Mouse (Mus musculus) heart, embryonic 12.5 days (tissue): Measurements from ENCODE around the gene Spata5. TPM values are rescaled to one million over a fixed set of nuclear protein-coding genes. Genes with fewer than 3 reads are reported as not detected.
"Not testable (repeated sequence)": the region's sequence is repeated elsewhere in the genome, so short reads cannot be mapped to it uniquely, and the experiment has no call there.

Experiments
- ATAC-seq: fragments of 200-750 bp; cut with Nextera tagmentation; 2 replicates; pipeline ENCODE4 v1.8.0; 2017; ENCODE audit warnings: moderate TSS enrichment, moderate library complexity; ENCODE audit not compliant: insufficient number of reproducible peaks, low FRiP score
- H3K27ac ChIP-seq: fragments of 300-500 bp; sonication (generic); 2 replicates; pipeline ENCODE4 v1.5.1; 2016; ENCODE audit warnings: mild to moderate bottlenecking, moderate library complexity; ENCODE audit not compliant: poor library complexity, severe bottlenecking
- H3K27me3 ChIP-seq: fragments of 300-500 bp; sonication (generic); replicated peaks from 2 replicates; pipeline ENCODE4 v1.6.1; 2016; ENCODE audit warnings: mild to moderate bottlenecking, moderate library complexity
- H3K36me3 ChIP-seq: fragments of 300-500 bp; sonication (generic); 2 replicates; pipeline ENCODE4 v1.6.1; 2016; ENCODE audit warnings: mild to moderate bottlenecking, moderate library complexity
- H3K4me1 ChIP-seq: fragments of 300-500 bp; sonication (generic); replicated peaks from 2 replicates; pipeline ENCODE4 v1.6.1; 2016; ENCODE audit warnings: mild to moderate bottlenecking
- H3K4me2 ChIP-seq: fragments of 300-500 bp; sonication (generic); 2 replicates; pipeline ENCODE4 v1.6.1; 2016; ENCODE audit warnings: mild to moderate bottlenecking, moderate library complexity
- H3K4me3 ChIP-seq: fragments of 300-500 bp; sonication (generic); 2 replicates; pipeline ENCODE4 v1.5.1; 2016; ENCODE audit warnings: mild to moderate bottlenecking
- H3K9ac ChIP-seq: fragments of 300-500 bp; sonication (generic); 2 replicates; pipeline ENCODE4 v1.6.1; 2016; ENCODE audit warnings: mild to moderate bottlenecking, moderate library complexity
- H3K9me3 ChIP-seq: fragments of 300-500 bp; sonication (generic); replicated peaks from 2 replicates; pipeline ENCODE4 v1.6.1; 2016; ENCODE audit warnings: mild to moderate bottlenecking, moderate library complexity
- WGBS: fragments of 180-500 bp; shearing (Covaris S2); methylation state at CpG from one replicate; pipeline ENCODE4 v1.1.7; 2016; 5-methylcytosine and 5-hydroxymethylcytosine counted together
- polyA plus RNA-seq: library from polyadenylated mRNA; unstranded; fragments of >200 nt; fragmentation: Nextera tagmentation; extraction: Ambion mirVana; gene quantifications from 2 replicates; pipeline ENCODE4 v1.2.1, GENCODE M21; 2016

The Spata5 gene
- polyA plus RNA-seq, 1 experiment from 2014 or later, result 32.2 TPM

GRCm38 (mm10) chr3:37510055-37511032, 90.6 kb downstream of the Spata5 start:
- Histone ChIP-seq H3K27me3 (no peaks in the 10 kb centered on the region), H3K27ac (peak overlapping the region; percentile 47; the same call in 1 of the 2 replicates), H3K4me2 (no peak overlapping the region), H3K9ac (no peak overlapping the region), H3K4me1 (no peaks in the 10 kb centered on the region), H3K36me3 (no peaks in the 10 kb centered on the region), H3K4me3 (no peak overlapping the region), H3K9me3 (no peaks in the 10 kb centered on the region)
- WGBS, result 62% methylated on average over 7 of the region's 7 CpGs
- ATAC-seq, result peak; percentile 98

- H3K9ac ChIP-seq, result no peak overlapping the region
Measured at GRCm38 (mm10) chr3:37515485-37515884, 95.8 kb downstream of the Spata5 start.

GRCm38 (mm10) chr3:37516379-37516778, 96.7 kb downstream of the Spata5 start:
- WGBS, result 83% methylated on average over 2 of the region's 2 CpGs
- ATAC-seq, result no peak
- no peak overlapping the region for H3K27ac ChIP-seq
- peaks cover 3% of the 10 kb centered on the region; the same call in 1 of the 2 replicates for H3K4me1 ChIP-seq
- H3K9me3 ChIP-seq, result no peaks in the 10 kb centered on the region
- H3K9ac ChIP-seq, result no peak overlapping the region
- H3K27me3 ChIP-seq, result no peaks in the 10 kb centered on the region
- no peaks in the 10 kb centered on the region for H3K36me3 ChIP-seq
- no peak overlapping the region for H3K4me3 ChIP-seq
- no peak overlapping the region for H3K4me2 ChIP-seq

More at GRCm38 (mm10) chr3:37515485-37515884, 95.8 kb downstream of the Spata5 start:
- Histone ChIP-seq H3K4me3 (no peak overlapping the region), H3K36me3 (no peaks in the 10 kb centered on the region), H3K4me2 (no peak overlapping the region), H3K4me1 (peaks cover 2% of the 10 kb centered on the region; the same call in 1 of the 2 replicates), H3K27ac (no peak overlapping the region), H3K9me3 (no peaks in the 10 kb centered on the region), H3K27me3 (no peaks in the 10 kb centered on the region)
- peak; percentile 67 for ATAC-seq
- 11% methylated on average over 2 of the region's 2 CpGs for WGBS

GRCm38 (mm10) chr3:37518611-37519010, 98.9 kb downstream of the Spata5 start:
- ATAC-seq, result no peak
- Histone ChIP-seq H3K9ac (no peak overlapping the region), H3K27me3 (no peaks in the 10 kb centered on the region), H3K4me1 (peaks cover 3% of the 10 kb centered on the region; the same call in 1 of the 2 replicates), H3K9me3 (no peaks in the 10 kb centered on the region), H3K36me3 (no peaks in the 10 kb centered on the region), H3K27ac (no peak overlapping the region), H3K4me2 (no peak overlapping the region), H3K4me3 (no peak overlapping the region)

GRCm38 (mm10) chr3:37520334-37521023, 100.8 kb downstream of the Spata5 start:
- Histone ChIP-seq H3K27me3 (no peaks in the 10 kb centered on the region), H3K9me3 (no peaks in the 10 kb centered on the region), H3K36me3 (no peaks in the 10 kb centered on the region), H3K27ac (no peak overlapping the region), H3K4me2 (no peak overlapping the region), H3K4me3 (no peak overlapping the region), H3K4me1 (peaks cover 3% of the 10 kb centered on the region; the same call in 1 of the 2 replicates), H3K9ac (no peak overlapping the region)
- 65% methylated on average over 3 of the region's 3 CpGs for WGBS
- ATAC-seq, result no peak

GRCm38 (mm10) chr3:37532079-37532478, 112.4 kb downstream of the Spata5 start:
- 0 out of 2 replicates have a peak, but pooled peaks cover 4% of the 10 kb centered on the region for H3K9me3 ChIP-seq
- no peak overlapping the region for H3K9ac ChIP-seq
- H3K27me3 ChIP-seq, result no peaks in the 10 kb centered on the region
- H3K27ac ChIP-seq, result no peak overlapping the region
- no peak overlapping the region for H3K4me3 ChIP-seq
- ATAC-seq, result no peak
- H3K4me1 ChIP-seq, result 0 out of 2 replicates have a peak, but pooled peaks cover 4% of the 10 kb centered on the region
- no peak overlapping the region for H3K4me2 ChIP-seq
- H3K36me3 ChIP-seq, result peaks cover 8% of the 10 kb centered on the region

- not testable (repeated sequence) for H3K27me3 ChIP-seq, H3K4me3 ChIP-seq, H3K9me3 ChIP-seq, H3K27ac ChIP-seq, ATAC-seq, H3K4me1 ChIP-seq, H3K4me2 ChIP-seq, H3K9ac ChIP-seq, H3K36me3 ChIP-seq
- 93% methylated on average over 2 of the region's 2 CpGs for WGBS
Measured at GRCm38 (mm10) chr3:37540701-37541100, 121.0 kb downstream of the Spata5 start.

- no peak overlapping the region for H3K9ac ChIP-seq
- H3K27ac ChIP-seq, result no peak overlapping the region
- no peaks in the 10 kb centered on the region for H3K4me1 ChIP-seq
- ATAC-seq, result no peak
- H3K36me3 ChIP-seq, result no peaks in the 10 kb centered on the region
- no peaks in the 10 kb centered on the region for H3K27me3 ChIP-seq
- H3K4me3 ChIP-seq, result no peak overlapping the region
- H3K4me2 ChIP-seq, result no peak overlapping the region
- 86% methylated on average over 4 of the region's 4 CpGs for WGBS
- H3K9me3 ChIP-seq, result no peaks in the 10 kb centered on the region
Measured at GRCm38 (mm10) chr3:37546351-37546750, 126.7 kb downstream of the Spata5 start.

- ATAC-seq, result 0 out of 2 replicates have a peak, but pooled peaks have one; percentile 55
- no peak overlapping the region for H3K4me3 ChIP-seq
- no peaks in the 10 kb centered on the region for H3K36me3 ChIP-seq
- no peak overlapping the region for H3K27ac ChIP-seq
- H3K27me3 ChIP-seq, result no peaks in the 10 kb centered on the region
- H3K4me1 ChIP-seq, result no peaks in the 10 kb centered on the region
- 81% methylated on average over 3 of the region's 3 CpGs for WGBS
- no peak overlapping the region for H3K4me2 ChIP-seq
- no peaks in the 10 kb centered on the region for H3K9me3 ChIP-seq
- no peak overlapping the region for H3K9ac ChIP-seq
Measured at GRCm38 (mm10) chr3:37550190-37550589, 130.5 kb downstream of the Spata5 start.

- H3K4me2 ChIP-seq, result no peak overlapping the region
- no peak for ATAC-seq
- 53% methylated on average over 1 of the region's 1 CpGs for WGBS
- H3K9me3 ChIP-seq, result no peaks in the 10 kb centered on the region
- no peak overlapping the region for H3K9ac ChIP-seq
- no peaks in the 10 kb centered on the region for H3K27me3 ChIP-seq
- H3K4me1 ChIP-seq, result no peaks in the 10 kb centered on the region
- H3K4me3 ChIP-seq, result no peak overlapping the region
- H3K36me3 ChIP-seq, result no peaks in the 10 kb centered on the region
- H3K27ac ChIP-seq, result no peak overlapping the region
Measured at GRCm38 (mm10) chr3:37550594-37550993, 130.9 kb downstream of the Spata5 start.

- Histone ChIP-seq H3K27ac (no peak overlapping the region), H3K4me2 (no peak overlapping the region), H3K4me3 (no peak overlapping the region), H3K9me3 (no peaks in the 10 kb centered on the region), H3K27me3 (no peaks in the 10 kb centered on the region), H3K9ac (no peak overlapping the region), H3K36me3 (no peaks in the 10 kb centered on the region), H3K4me1 (peaks cover 3% of the 10 kb centered on the region)
- ATAC-seq, result no peak
- WGBS, result 84% methylated on average over 1 of the region's 1 CpGs
Measured at GRCm38 (mm10) chr3:37551486-37551885, 131.8 kb downstream of the Spata5 start.
